Mouse (Mus musculus) MEL (cell line): ENCODE results near the gene Ildr2. TPM values are rescaled to one million over a fixed set of nuclear protein-coding genes. Genes with fewer than 3 reads are reported as not detected.

ENCODE experiments used
- DNase-seq: peaks from one replicate; pipeline ENCODE4 v3.0.0; 2011; ENCODE audit warnings: low read depth, low spot score
- H3K27ac ChIP-seq: 2 replicates; pipeline ENCODE4 v1.5.1; 2012; ENCODE audit warnings: low read depth, mild to moderate bottlenecking, control low read depth, low read length, moderate library complexity; ENCODE audit not compliant: control insufficient read depth
- H3K27me3 ChIP-seq, 2 experiments: fragments of 150-350 bp in 1 of 2; sonication (generic) in 1 of 2; 2 replicates each; pipeline ENCODE4 v1.6.1; 2012; ENCODE audit warnings: low read length in 2 of 2, mild to moderate bottlenecking in 2 of 2, improper control_type of control experiment in 1 of 2, moderate library complexity in 1 of 2; ENCODE audit not compliant: insufficient read depth in 2 of 2, control insufficient read depth in 1 of 2
- H3K36me3 ChIP-seq, 2 experiments: 2 replicates each; pipeline ENCODE4 v1.6.1; 2012 to 2014; ENCODE audit warnings: low read length in 2 of 2, improper control_type of control experiment in 1 of 2, inconsistent platforms in 1 of 2, mild to moderate bottlenecking in 1 of 2; ENCODE audit not compliant: insufficient read depth in 2 of 2, control insufficient read depth in 1 of 2
- H3K4me1 ChIP-seq, 2 experiments: fragments of 150-350 bp in 1 of 2; sonication (generic) in 1 of 2; 2 replicates each; pipeline ENCODE4 v1.6.1; 2012; ENCODE audit warnings: low read length in 2 of 2, improper control_type of control experiment in 1 of 2, mild to moderate bottlenecking in 1 of 2; ENCODE audit not compliant: insufficient read depth in 2 of 2, control insufficient read depth in 1 of 2
- H3K4me3 ChIP-seq, 2 experiments: fragments of 150-350 bp in 1 of 2; sonication (generic) in 1 of 2; 2 replicates each; pipeline ENCODE4 v1.5.1; 2012; ENCODE audit warnings: low read depth in 2 of 2, low read length in 2 of 2, mild to moderate bottlenecking in 2 of 2, moderate library complexity in 2 of 2, control low read depth in 1 of 2, improper control_type of control experiment in 1 of 2; ENCODE audit not compliant: control insufficient read depth in 1 of 2, insufficient read depth in 1 of 2
- H3K79me2 ChIP-seq: 2 replicates; pipeline ENCODE4 v1.6.1; 2012; ENCODE audit warnings: mild to moderate bottlenecking, low read length, moderate library complexity; ENCODE audit not compliant: control insufficient read depth, poor library complexity, insufficient read depth
- H3K9ac ChIP-seq: 2 replicates; pipeline ENCODE4 v1.6.1; 2012; ENCODE audit warnings: low read depth, mild to moderate bottlenecking, control low read depth, low read length, moderate library complexity; ENCODE audit not compliant: control insufficient read depth, poor library complexity, severe bottlenecking
- H3K9me3 ChIP-seq: fragments of 150-350 bp; sonication (generic); replicated peaks from 2 replicates; pipeline ENCODE4 v1.6.1; 2012; ENCODE audit warnings: mild to moderate bottlenecking, low read length, improper control_type of control experiment, moderate library complexity; ENCODE audit not compliant: insufficient read depth
- CHD1 ChIP-seq: IDR thresholded peaks from 2 replicates; pipeline ENCODE4 v1.6.1; 2012; ENCODE audit warnings: low read depth, mild to moderate bottlenecking, inconsistent platforms, low read length, improper control_type of control experiment
- EP300 ChIP-seq, 2 experiments: IDR thresholded peaks; 2 replicates each; pipeline ENCODE4 v1.6.1; 2011; ENCODE audit warnings: improper control_type of control experiment in 2 of 2, low read length in 2 of 2, low read depth in 1 of 2, mild to moderate bottlenecking in 1 of 2
- ETS1 ChIP-seq: IDR thresholded peaks from 2 replicates; pipeline ENCODE4 v1.6.1; 2012; ENCODE audit warnings: low read depth, mild to moderate bottlenecking, inconsistent platforms, low read length, improper control_type of control experiment, moderate library complexity
- GATA1 ChIP-seq: IDR thresholded peaks from 2 replicates; pipeline ENCODE4 v1.6.1; 2011; ENCODE audit warnings: low read depth, low read length, improper control_type of control experiment
- HCFC1 ChIP-seq: IDR thresholded peaks from 2 replicates; pipeline ENCODE4 v1.6.1; 2012; ENCODE audit warnings: low read depth, mild to moderate bottlenecking, inconsistent platforms, low read length, improper control_type of control experiment, moderate library complexity
- MAFK ChIP-seq: IDR thresholded peaks from 2 replicates; pipeline ENCODE4 v1.6.1; 2011; ENCODE audit warnings: low read depth, mild to moderate bottlenecking, low read length, improper control_type of control experiment, borderline replicate concordance
- MAX ChIP-seq: IDR thresholded peaks from 2 replicates; pipeline ENCODE4 v1.6.1; 2011; ENCODE audit warnings: low read length, improper control_type of control experiment
- MAZ ChIP-seq: IDR thresholded peaks from 2 replicates; pipeline ENCODE4 v1.6.1; 2012; ENCODE audit warnings: low read depth, mild to moderate bottlenecking, inconsistent platforms, low read length, improper control_type of control experiment
- MEF2A ChIP-seq: IDR thresholded peaks from 2 replicates; pipeline ENCODE4 v1.6.1; 2014; ENCODE audit warnings: low read depth, mild to moderate bottlenecking, inconsistent platforms, low read length, improper control_type of control experiment; ENCODE audit not compliant: poor library complexity, insufficient replicate concordance, severe bottlenecking; ENCODE audit errors: extremely low read depth
- MXI1 ChIP-seq: IDR thresholded peaks from 2 replicates; pipeline ENCODE4 v1.6.1; 2011; ENCODE audit warnings: mild to moderate bottlenecking, low read depth, low read length, improper control_type of control experiment
- MYB ChIP-seq: IDR thresholded peaks from 2 replicates; pipeline ENCODE4 v1.6.1; 2011; ENCODE audit warnings: mild to moderate bottlenecking, low read depth, low read length, improper control_type of control experiment
- MYC ChIP-seq: IDR thresholded peaks from 2 replicates; pipeline ENCODE4 v1.6.1; 2011; ENCODE audit warnings: low read depth, mild to moderate bottlenecking, low read length, improper control_type of control experiment, moderate library complexity
- NELFE ChIP-seq: IDR thresholded peaks from 2 replicates; pipeline ENCODE4 v1.6.1; 2011; ENCODE audit warnings: low read depth, low read length, improper control_type of control experiment
- NRF1 ChIP-seq: IDR thresholded peaks from 2 replicates; pipeline ENCODE4 v1.6.1; 2014; ENCODE audit warnings: low read depth, mild to moderate bottlenecking, inconsistent platforms, low read length, improper control_type of control experiment, moderate library complexity; ENCODE audit not compliant: poor library complexity, insufficient read depth, severe bottlenecking
- RAD21 ChIP-seq: IDR thresholded peaks from 2 replicates; pipeline ENCODE4 v1.6.1; 2011; ENCODE audit warnings: mild to moderate bottlenecking, low read depth, low read length, improper control_type of control experiment
- RCOR1 ChIP-seq: IDR thresholded peaks from 2 replicates; pipeline ENCODE4 v1.6.1; 2012; ENCODE audit warnings: low read depth, mild to moderate bottlenecking, inconsistent platforms, low read length, improper control_type of control experiment
- SIN3A ChIP-seq: IDR thresholded peaks from 2 replicates; pipeline ENCODE4 v1.6.1; 2012; ENCODE audit warnings: low read length, improper control_type of control experiment, inconsistent platforms
- SMC3 ChIP-seq: IDR thresholded peaks from 2 replicates; pipeline ENCODE4 v1.6.1; 2011; ENCODE audit warnings: low read depth, low read length, improper control_type of control experiment
- TBP ChIP-seq: IDR thresholded peaks from 2 replicates; pipeline ENCODE4 v1.8.0; 2011; ENCODE audit warnings: low read depth, low read length, improper control_type of control experiment
- UBTF ChIP-seq: IDR thresholded peaks from 2 replicates; pipeline ENCODE4 v1.6.1; 2012; ENCODE audit warnings: low read depth, mild to moderate bottlenecking, inconsistent platforms, low read length, improper control_type of control experiment, moderate library complexity, borderline replicate concordance; ENCODE audit not compliant: insufficient read depth
- USF1 ChIP-seq: IDR thresholded peaks from 2 replicates; pipeline ENCODE4 v1.6.1; 2014; ENCODE audit warnings: low read depth, mild to moderate bottlenecking, inconsistent platforms, low read length, improper control_type of control experiment, moderate library complexity
- USF2 ChIP-seq, 2 experiments: IDR thresholded peaks; 2 replicates each; pipeline ENCODE4 v1.6.1; 2011 to 2012; ENCODE audit warnings: improper control_type of control experiment in 2 of 2, low read length in 2 of 2, borderline replicate concordance in 1 of 2, inconsistent platforms in 1 of 2, low read depth in 1 of 2, mild to moderate bottlenecking in 1 of 2; ENCODE audit not compliant: insufficient read depth in 1 of 2
- ZKSCAN1 ChIP-seq: IDR thresholded peaks from 2 replicates; pipeline ENCODE4 v1.6.1; 2012; ENCODE audit warnings: low read depth, mild to moderate bottlenecking, inconsistent platforms, low read length, improper control_type of control experiment, moderate library complexity
- ZMIZ1 ChIP-seq: IDR thresholded peaks from 2 replicates; pipeline ENCODE4 v1.6.1; 2012; ENCODE audit warnings: low read depth, mild to moderate bottlenecking, inconsistent platforms, low read length, improper control_type of control experiment, moderate library complexity
- ZNF384 ChIP-seq: IDR thresholded peaks from 2 replicates; pipeline ENCODE4 v1.6.1; 2012; ENCODE audit warnings: low read depth, mild to moderate bottlenecking, inconsistent platforms, low read length, improper control_type of control experiment
- polyA plus RNA-seq, 2 experiments: library from polyadenylated mRNA; stranded (reverse) in 1 of 2; unstranded in 1 of 2; fragments of >175 nt in 1 of 2; fragments of >200 nt in 1 of 2; gene quantifications; 2 replicates each; pipeline versions ENCODE4 v1.2.1 to v1.2.4; 2012; ENCODE audit warnings: low replicate concordance in 2 of 2, low read depth in 1 of 2; ENCODE audit not compliant: insufficient read length in 2 of 2, insufficient read depth in 1 of 2, missing spikeins in 1 of 2
- total RNA-seq: library from RNA; depleted of rRNA; stranded (reverse); fragments of 300-350 nt; gene quantifications from 2 replicates; pipeline ENCODE4 v1.2.3, GENCODE M21; 2012

Ildr2 gene
- total and polyA plus RNA-seq, 3 experiments: not detected

GRCm38 (mm10) chr1:166281287-166281686 lies 27.3 kb downstream of the Ildr2 start:
- no peaks in the 10 kb centered on the region for H3K36me3 ChIP-seq
- H3K4me3 ChIP-seq: no peak overlapping the region
- no peak overlapping the region for H3K27ac ChIP-seq
- H3K27me3 ChIP-seq: no peaks in the 10 kb centered on the region
- H3K9me3 ChIP-seq: no peaks in the 10 kb centered on the region
- H3K9ac ChIP-seq: no peak overlapping the region
- H3K79me2 ChIP-seq: no peaks in the 10 kb centered on the region
- no peak for DNase-seq
- no peak for TF ChIP-seq NRF1
- TF ChIP-seq RCOR1: no peak
- TF ChIP-seq SMC3: no peak
- TF ChIP-seq UBTF: no peak
- TF ChIP-seq MEF2A: no peak
- no peak for TF ChIP-seq CHD1
- no peak for TF ChIP-seq SIN3A
- TF ChIP-seq MYB: no peak
- no peak for TF ChIP-seq MYC
- no peak for TF ChIP-seq MXI1
- no peak for TF ChIP-seq NELFE
- TF ChIP-seq ETS1: no peak
- no peak for TF ChIP-seq MAZ
- no peak for TF ChIP-seq TBP
- TF ChIP-seq HCFC1: no peak
- TF ChIP-seq, all 39 proteins: peak for 0
- H3K4me1 ChIP-seq: no peaks in the 10 kb centered on the region

DNA sequence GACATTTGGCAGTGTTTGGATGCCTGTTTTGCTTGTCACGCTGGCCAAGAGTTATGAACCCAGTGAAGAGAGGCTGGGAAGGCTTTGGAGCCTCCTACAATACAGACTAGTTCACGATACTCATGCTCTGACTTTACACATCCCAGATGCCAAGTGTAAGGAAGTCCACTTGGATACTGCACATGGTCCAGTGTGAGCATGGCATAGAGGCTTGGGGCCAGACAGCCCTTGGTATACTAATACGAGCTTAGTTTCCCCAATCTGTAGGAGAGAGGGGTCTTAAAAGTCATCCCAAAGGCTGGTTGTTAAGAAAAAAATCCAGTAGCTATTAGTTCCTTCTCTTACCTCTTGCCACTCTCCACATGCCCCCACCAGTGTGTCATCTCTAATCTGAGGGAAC lies 27.9 kb downstream of the Ildr2 start:
- no peak overlapping the region for H3K9ac ChIP-seq
- no peak for DNase-seq
- no peaks in the 10 kb centered on the region for H3K79me2 ChIP-seq
- no peaks in the 10 kb centered on the region for H3K27me3 ChIP-seq
- no peak overlapping the region for H3K4me3 ChIP-seq
- H3K27ac ChIP-seq: no peak overlapping the region
- TF ChIP-seq CHD1: no peak
- H3K4me1 ChIP-seq: no peaks in the 10 kb centered on the region
- no peaks in the 10 kb centered on the region for H3K36me3 ChIP-seq
- no peaks in the 10 kb centered on the region for H3K9me3 ChIP-seq

DNA sequence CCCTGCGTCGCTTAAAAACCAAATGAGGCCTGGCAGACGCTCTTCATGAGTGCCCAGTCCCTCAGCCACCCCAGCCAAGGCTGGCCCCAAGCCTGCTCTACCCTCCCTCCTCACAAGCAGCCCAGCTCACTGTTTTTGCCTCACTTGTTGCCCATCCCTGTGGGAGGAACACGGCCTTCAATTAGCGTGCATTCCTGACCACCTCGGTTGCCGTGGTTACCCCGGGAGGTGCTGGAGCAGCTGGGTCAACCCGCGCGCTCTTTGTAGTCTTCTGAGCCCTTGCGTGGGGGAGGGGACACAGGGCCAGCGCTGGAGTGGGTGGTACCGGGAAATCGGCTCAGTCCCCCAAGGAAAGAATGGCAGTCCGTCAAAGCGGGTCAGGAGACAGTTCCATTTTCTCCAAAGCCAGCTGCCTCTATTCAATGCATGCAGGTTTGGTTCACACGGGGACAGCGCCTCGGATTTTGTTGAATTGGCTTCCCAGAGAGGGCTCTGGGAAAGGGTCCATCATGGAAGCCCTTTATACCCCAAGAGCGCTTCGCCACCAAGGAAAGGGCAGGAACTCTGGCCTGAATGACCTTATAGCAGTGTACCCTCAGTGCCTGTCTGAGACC lies 28.8 kb downstream of the Ildr2 start:
- no peaks in the 10 kb centered on the region for H3K27me3 ChIP-seq
- no peaks in the 10 kb centered on the region for H3K9me3 ChIP-seq
- TF ChIP-seq MAFK (no peak), ZMIZ1 (no peak), ZNF384 (no peak), USF1 (no peak), ZKSCAN1 (no peak), GATA1 (no peak), CHD1 (no peak), EP300 (IDR thresholded peaks at IDR 0.05; ENCODE audit: low read depth in 1 of 2, low read length in 2 of 2) (no peak), NRF1 (no peak), RAD21 (no peak), SIN3A (no peak), MAX (no peak), USF2 (IDR thresholded peaks at IDR 0.05; ENCODE audit: borderline replicate concordance in 1 of 2, insufficient read depth in 1 of 2, low read depth in 1 of 2, low read length in 2 of 2) (no peak), SMC3 (no peak)
- no peaks in the 10 kb centered on the region for H3K4me1 ChIP-seq
- no peaks in the 10 kb centered on the region for H3K36me3 ChIP-seq
- H3K9ac ChIP-seq: no peak overlapping the region
- DNase-seq: no peak
- H3K79me2 ChIP-seq: no peaks in the 10 kb centered on the region
- no peak overlapping the region for H3K4me3 ChIP-seq
- no peak overlapping the region for H3K27ac ChIP-seq
